Mouse (Mus musculus) testis, adult 2 months (tissue): ENCODE data around the gene Dact1.

Experiments
- CTCF ChIP-seq: fragments of 200-500 bp; IDR thresholded peaks from 2 replicates; pipeline ENCODE4 v1.5.1; 2012; ENCODE audit warnings: low read depth, mild to moderate bottlenecking, inconsistent platforms, low read length, moderate library complexity; ENCODE audit not compliant: control insufficient read depth, insufficient read depth, insufficient replicate concordance
- POLR2A ChIP-seq: fragments of 200-500 bp; IDR thresholded peaks from 2 replicates; pipeline ENCODE4 v1.6.1; 2012; ENCODE audit warnings: low read depth, mild to moderate bottlenecking, inconsistent platforms, low read length, moderate library complexity; ENCODE audit not compliant: control insufficient read depth

DNA sequence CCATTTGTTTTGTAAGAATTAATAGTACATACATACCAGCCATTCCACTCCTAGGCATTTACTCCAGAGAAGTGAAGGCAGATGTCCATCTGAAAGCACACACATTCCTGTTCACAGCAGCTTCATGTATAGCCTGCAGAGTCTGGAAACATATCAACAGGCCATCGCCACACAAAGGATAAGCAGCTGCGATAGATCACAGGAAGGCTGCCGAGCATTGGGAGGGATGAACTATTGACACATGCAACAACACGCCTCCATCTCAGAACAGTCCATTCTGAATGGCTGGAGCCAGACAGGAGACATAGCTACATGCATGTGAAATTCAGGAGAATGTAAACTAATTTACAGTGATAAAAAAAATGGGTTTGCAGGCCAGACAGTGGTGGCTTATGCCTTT lies 45.5 kb upstream of the Dact1 start:
- TF ChIP-seq CTCF (no peak), POLR2A (no peak)
